Mouse (Mus musculus): ENCODE measurements around the gene Ttc30a2.

The Ttc30a2 gene

GRCm38 (mm10) chr2:75926061-75926460, 51.9 kb downstream of the Ttc30a2 start:
- no peak for DNase-seq
